Mouse (Mus musculus): ENCODE data around the gene Tomm70a. TPM values are rescaled to one million over a fixed set of nuclear protein-coding genes. Genes with fewer than 3 reads are reported as not detected.

Tomm70a gene
- total RNA-seq (2021) = 10 to 100 TPM; 44.9 to 45.3 TPM

DNA sequence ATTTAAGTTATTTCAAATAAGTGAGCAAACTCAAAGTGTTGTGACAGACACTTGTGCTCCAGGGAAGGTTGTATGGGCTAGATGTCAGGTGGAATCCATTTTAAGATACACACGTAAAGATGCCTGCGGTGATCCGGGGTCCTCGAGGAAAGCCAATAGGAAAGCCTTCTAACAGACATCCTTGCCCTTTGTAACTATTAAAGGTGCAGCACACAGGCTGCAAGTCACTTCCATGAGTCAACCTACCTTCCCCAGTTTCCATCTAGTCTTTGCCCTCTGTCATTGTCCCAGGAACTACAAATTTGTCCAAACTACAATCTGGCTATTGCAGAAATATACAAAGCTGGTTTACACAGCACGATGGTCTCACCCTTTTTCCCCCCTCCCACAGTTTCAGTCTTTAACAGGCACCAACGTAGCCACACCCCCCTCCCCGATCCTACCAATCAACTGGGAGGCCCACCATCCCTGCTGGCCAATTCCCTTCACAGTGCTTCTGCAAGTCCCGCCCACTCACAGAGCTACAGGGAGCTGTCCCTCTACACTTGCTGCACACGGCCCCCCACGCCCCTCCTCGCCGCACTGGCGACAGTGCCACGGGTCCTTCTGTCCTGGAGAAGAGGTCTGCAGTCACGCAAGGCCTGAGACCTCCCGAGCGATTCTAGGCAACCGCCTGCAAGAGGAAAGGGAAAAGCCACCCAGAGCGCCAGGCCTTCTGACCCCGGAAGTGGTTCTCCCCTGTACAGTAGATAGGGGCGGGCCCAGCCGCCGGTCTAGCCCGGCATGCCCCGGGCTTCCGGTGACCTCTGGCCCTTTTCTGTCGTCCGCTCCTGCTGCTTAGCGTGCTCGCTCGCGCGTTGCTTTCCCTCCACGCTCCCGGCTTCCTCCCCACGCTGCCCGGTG, at the start of gene Tomm70a:
Gene Tomm70a (plus strand): TSS at position 791 of the 903 bp plus-strand sequence.
- DNase-seq (ENCODE audit: low spot score) = peak; percentile 91
- intact Hi-C loops (cut with DNase I) = loop anchor here (5.0 kb wide), 1 partner anchor 404 kb away; the partner anchor contains the start of gene Tfg

DNA sequence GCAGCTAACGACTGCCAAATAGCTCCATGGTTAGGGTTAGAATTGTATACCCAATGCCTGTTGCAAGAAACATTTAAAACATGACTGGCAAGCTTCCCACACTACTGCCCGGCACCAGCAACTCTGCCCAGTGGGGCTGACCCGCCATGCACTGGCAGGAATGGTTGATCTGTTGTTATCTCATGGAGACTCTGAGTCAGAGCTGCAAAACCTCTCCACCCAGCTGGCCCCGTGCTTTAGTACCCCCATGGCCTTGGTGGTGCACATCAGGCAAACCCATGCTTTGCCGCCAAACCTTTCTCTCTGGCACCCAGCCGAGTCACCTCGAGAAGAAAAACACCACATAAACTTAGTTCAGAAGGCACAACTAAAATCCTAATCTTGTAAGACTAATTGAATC, 45.5 kb upstream of the Tomm70a start:
- intact Hi-C loops (cut with DNase I) = no loop called here
- DNase-seq (ENCODE audit: low spot score) = no peak

DNA sequence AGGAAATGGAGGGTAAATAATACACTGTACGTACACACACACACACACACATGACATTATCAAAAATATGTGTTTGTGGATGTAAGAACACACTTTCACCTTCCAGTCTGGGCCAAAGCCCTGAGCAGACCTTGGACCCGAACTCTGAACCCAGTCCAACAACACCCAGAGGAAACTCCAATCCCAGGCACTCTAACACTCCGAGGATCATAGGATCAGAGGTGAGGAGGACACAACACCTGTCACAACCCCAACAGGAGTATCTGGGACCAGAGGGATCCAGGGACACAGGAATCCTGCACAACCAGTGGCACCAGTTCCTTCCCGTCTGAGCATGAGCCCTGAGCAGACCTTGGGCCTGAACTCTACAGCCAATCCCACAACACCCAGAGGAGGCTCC, 41.9 kb upstream of the Tomm70a start:
- no peak for DNase-seq (ENCODE audit: low spot score)
- intact Hi-C loops (cut with DNase I) = no loop called here

DNA sequence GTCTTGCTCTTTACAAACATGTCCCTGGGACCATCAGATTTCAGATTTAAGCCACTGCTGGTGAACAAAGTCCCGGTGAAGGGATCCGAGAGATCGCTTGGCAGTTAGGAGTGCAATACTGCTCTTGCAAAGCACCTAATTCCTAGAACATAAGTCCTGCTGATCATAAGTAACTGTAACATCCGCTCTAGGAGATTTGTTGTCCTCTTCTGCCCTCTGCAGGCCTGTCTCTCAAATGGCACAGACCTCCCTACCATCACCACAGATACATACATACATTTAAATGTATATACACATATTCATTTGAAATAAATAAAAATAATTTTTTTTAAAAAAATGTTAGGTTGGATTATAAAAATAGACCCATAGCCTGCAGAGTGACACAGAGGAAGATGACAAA, 29.0 kb upstream of the Tomm70a start:
- intact Hi-C loops (cut with DNase I) = loop anchor here (2.0 kb wide), 1 partner anchor 322 kb away; no protein-coding TSS in a partner anchor
- no peak for DNase-seq (ENCODE audit: low spot score)

DNA sequence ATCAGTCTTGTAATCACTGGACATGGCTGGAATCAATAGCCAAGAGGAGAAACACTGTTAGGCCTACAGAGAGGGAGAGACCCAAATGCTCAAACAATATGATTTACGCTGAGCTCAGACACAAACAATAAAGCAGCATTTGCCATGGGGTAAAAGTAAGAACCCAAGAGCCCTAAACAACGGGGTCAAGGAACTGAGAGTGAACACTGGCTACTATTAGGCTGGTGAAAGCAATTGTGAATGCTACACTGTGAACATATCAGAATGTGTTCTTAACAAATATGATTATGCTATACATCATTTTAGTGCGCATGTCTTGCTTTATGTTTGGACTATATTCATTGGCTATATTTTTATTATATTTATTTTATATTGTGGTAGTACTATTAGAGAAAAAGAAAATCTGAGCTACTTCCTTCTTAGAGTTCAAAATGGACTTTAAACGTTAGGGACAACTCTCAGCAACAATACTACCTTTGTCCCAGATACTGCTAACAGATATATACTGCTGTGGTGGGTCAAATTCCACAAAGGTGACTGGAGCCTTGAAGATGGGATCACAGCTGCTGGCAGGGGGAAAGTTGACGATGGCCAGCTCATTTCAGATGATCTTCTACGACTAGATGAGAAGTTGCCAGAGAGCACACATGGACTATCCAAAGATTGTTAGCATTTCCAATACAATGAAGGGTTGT, 28.4 kb upstream of the Tomm70a start:
- DNase-seq (ENCODE audit: low spot score) = no peak
- intact Hi-C loops (cut with DNase I) = loop anchor here (2.0 kb wide), 1 partner anchor 322 kb away; no protein-coding TSS in a partner anchor

DNA sequence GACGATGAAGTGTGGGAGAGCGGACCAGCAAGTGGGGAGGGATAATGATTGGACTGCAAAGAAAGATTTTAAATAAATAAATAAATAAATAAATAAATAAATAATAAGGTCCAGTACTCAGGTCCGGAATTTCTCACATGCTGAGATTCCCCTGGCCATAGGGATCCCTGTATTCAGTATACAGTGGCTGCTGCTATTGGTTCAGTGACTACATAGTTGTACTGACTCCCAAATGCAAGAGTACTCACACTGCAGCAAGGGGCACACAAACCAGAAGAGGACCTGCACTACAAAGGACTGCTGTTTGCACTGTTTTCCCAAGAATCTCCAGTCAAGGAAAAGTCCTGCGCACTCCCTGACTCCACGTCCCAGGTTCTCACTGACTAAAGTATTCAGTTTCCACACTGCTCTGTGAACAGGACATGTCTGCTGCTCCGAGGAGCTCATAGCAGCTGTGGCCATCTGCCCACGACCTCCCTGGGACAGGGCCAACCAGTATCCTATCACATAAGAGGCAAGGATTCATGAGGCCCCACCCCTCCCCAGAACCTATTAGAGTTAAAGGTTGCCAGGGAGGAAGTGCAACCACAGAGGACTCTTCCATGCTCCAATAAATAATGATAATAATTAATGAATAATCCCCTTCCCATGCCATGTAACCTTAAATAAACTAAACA, 22.9 kb upstream of the Tomm70a start:
- intact Hi-C loops (cut with DNase I) = no loop called here
- no peak for DNase-seq (ENCODE audit: low spot score)

DNA sequence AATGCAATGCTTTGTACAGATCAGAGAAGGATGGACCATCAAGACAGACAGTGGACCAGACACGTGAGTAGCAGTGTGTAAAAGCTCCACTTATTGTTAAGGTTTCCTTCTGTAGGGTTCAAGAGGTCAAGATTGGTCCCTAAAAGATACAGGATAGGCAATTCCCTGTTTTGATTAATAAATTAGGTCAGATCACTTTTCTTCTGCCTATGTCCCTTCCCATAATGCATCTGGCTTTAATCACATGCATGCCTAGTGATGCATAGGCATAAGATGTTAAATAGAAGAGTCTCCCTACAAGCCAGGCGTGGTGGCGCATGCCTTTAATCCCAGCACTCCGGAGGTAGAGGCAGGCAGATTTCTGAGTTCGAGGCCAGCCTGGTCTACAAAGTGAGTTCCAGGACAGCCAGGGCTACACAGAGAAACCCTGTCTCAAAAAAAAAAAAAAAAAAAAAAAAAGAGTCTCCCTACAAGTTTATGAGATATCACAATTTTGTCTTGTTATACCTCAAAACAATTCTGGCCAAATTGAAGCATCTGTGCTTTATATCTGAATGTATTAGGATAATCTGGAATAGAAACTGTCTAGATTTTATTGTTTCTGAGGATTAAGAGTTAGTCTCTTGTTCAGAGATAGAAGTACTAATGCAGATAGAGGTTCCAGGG, 21.8 kb upstream of the Tomm70a start:
- intact Hi-C loops (cut with DNase I) = no loop called here
- DNase-seq (ENCODE audit: low spot score) = no peak

DNA sequence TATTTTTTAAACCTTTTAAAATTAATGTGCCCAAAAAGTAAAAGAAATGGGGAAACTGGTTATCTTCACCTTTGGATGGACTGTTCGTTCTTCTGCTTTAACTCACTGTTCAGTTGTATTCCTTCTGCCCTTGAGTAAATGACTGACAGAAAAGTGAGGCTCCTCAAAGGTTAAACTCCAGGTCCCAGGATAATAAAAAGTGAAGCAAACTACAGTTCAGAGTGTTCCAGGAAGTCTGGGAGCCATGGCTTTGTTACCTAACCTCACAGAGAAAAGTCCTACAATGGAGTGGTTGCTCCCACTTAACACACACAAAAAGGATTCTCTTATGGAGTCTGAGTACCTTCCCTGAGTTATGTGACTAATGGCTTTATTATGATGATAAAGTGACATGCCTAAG, 20.3 kb upstream of the Tomm70a start:
- DNase-seq (ENCODE audit: low spot score) = no peak
- intact Hi-C loops (cut with DNase I) = no loop called here

DNA sequence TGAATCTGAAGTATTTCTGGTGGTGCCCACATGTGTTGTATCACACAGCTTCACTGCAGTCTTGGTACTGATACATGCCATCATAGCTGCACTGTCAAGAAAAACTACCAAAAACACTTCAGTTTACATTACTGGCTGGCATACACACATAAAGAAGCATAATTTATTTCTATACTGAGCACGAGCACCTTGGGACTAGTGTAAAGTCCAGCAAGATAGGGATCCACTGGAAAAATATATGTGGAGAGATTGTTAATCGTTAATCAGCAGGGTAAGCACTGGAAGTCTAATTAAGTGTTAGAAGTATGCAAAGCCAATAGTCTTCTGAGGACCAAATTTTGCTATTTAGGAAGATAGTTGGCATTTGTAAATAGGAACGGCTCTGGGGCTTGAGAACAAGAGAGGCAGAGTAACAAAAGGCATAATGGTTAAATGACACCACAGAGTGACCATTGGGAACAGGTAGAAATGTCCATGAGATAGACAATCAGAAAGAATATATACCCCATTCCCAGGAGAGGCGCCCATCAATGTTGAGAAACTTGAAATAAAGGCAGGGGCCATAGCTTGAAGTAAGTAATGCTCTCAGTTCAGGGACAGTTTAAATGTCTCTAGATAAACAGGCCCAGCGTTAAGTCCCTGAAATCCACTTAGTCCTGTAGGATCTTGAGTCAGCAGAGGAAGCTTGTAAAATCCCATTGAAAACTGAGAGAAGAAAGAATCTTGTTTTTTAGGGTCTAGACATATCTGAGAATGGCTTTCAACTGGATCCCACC, 15.1 kb upstream of the Tomm70a start:
- no peak for DNase-seq (ENCODE audit: low spot score)
- intact Hi-C loops (cut with DNase I) = no loop called here

DNA sequence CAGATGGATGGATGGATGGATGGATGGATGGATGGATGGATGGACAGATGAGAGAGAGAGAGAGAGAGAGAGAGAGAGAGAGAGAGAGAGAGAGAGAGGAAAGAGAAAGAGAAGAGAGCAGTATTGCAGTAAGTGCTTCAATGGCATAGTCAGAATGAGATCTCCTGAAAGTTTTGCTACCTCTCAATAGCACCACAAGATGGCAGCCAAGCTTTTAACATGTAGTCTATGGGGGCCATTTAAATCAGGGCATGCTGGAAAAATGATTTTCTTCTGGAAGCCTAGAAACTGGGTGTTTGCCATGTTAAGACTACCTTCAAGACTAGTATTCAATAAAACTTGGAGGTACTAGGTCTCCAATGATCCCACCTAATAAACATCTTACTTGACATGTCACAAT, 5.4 kb upstream of the Tomm70a start:
- DNase-seq (ENCODE audit: low spot score) = no peak
- intact Hi-C loops (cut with DNase I) = no loop called here

DNA sequence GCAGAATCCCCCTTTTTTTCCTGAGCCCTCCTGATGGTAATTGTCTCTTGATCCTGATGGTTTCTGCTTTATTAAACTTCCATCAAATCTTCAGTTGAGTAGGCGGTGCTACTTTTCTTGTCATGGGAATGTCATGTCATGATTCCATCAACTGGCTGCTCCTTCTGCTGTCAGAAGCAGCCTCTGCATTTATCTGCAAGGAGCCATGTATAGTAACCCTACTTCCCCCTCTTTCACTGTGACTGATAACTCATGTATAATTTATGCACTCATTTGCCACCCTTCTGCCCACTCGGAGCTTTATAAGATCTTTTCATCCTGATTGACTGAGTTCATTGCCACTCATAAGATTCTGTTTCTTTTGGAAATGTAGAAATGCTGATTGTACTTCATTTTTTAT, 3.9 kb upstream of the Tomm70a start:
- intact Hi-C loops (cut with DNase I) = no loop called here
- no peak for DNase-seq (ENCODE audit: low spot score)

DNA sequence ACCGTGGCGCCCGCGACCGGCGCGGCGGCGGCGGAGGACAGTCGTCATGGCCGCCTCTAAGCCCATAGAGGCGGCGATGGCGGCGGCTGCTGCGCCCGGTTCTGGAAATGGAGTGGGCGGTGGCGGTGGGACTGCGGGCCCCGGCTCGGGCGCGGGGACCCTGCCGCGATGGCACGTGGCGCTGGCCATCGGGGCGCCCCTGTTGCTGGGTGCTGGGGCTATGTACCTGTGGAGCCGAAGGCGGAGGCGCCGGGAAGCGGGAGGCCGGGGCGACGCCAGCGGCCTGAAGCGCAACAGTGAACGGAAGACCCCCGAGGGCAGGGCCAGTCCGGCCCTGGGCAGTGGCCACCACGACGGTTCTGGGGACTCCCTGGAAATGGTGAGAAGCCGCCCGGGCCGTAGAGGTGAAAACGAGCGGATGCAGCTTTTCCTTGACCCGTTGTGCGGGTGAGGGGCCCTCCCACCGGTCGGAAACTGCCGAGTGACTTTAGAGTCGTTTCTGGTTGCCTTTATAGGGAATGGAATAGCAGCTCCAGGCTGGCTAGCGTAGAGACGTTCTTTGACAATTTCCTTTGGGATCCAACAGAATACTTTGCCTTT, 413 bp downstream of the Tomm70a start:
- intact Hi-C loops (cut with DNase I) = loop anchor here (2.0 to 5.0 kb wide), 2 partner anchors 43 to 405 kb away; partner anchors contain the start of gene Tfg
- DNase-seq (ENCODE audit: low spot score) = no peak

DNA sequence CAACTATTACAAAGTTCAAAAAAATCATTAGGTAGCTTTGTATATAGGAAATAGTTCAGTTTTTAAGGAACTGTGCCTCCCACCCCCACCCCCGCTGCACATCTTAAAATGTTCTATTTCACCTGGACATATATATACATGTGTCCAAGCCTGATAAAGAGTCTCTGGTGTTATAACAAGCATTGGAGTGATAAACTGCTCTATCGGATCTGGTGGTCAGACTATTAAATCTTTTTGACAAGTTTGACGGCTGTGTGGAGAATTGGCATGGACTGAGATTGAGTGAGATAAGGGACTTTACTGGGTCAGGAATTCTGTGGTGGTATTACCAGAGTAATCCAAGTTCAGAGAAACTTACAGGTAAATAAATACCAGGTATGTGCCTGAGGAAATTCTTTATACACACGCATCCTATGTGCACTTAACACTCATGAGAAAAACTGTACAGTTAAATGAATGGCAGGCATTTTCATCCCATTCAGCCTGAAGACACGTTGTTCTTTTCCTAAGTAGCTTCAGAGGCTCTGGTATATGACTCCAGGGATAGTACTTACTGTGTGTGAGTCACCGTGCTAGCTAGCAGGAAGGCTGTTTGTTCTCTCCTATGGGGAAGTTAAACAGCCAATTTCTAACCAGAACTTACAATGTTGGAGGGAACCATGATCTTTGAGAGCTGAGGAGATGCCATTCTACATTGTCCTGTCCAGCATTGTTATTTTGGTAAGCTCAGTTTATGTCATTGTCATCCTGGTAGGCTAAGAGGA, 1.4 kb downstream of the Tomm70a start:
- intact Hi-C loops (cut with DNase I) = loop anchor here (2.0 to 5.0 kb wide), 2 partner anchors 42 to 406 kb away; partner anchors contain the start of gene Tfg
- no peak for DNase-seq (ENCODE audit: low spot score)

DNA sequence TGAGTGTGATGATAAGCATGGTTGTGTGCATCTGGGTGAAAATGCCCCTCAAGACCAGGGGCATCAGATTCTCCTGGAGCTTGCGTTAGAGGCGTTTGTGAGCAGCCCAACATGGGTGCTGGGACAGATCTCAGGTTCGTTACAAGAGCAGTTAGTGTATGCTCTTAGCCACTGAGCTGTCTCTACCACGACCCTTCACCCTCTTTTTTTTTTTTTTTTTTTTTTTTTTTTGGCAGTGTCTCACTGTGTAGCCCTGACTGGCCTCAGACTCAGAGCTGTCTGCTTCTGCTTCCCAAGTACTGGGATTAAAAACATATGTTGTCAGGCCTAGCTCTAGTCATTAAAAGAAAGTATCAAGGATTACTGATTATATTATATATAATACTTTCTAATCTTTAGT, 4.8 kb downstream of the Tomm70a start:
- intact Hi-C loops (cut with DNase I) = no loop called here
- no peak for DNase-seq (ENCODE audit: low spot score)

DNA sequence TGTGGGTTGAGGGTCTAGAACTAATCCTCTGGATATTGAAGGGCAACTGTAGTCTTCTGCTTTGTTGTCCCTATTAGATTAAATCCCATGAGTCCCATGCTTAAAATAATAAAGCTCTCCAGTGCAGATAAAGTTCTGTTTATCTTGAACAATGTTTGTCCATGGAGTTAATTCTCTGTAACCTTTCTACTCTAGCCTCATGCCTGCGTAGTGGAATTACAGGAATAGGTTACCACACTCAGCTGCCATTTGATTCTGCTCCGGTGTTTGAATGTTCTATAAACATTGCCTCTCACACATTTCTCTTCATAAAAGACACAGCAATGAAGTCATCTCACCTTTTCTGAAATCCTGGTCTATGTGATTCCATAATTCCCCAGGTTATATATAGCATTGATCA, 6.3 kb downstream of the Tomm70a start:
- intact Hi-C loops (cut with DNase I) = no loop called here
- no peak for DNase-seq (ENCODE audit: low spot score)

DNA sequence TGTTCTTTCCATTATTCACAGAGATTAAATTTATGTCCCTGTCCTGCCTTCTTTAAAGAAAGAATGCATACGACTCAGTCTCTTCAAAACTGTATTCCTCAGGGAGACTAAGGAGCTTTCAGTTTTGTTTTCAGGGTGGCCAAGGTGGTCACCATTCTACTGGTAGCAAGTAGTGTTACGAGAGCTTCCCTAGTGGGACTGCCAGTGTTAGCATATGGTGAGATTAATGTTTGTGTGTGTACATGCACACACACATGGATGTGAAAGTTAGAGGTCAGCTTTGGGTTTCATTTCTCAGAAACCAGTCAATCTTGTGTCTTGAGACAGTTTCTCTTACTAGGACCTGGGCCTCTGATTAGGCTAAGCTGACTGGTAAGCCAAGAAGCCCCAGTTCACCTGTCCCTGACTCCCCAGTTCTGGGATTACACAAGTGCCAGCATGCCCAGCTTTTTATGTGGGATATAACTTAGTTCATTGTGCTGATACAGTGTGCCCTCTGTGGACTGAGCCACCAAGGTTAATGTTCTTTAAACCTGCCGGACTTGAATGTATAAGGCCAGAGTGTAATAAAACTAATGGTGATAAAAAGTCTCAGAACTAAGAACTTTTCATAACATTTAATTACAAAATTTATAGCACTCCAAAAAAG, 9.4 kb downstream of the Tomm70a start:
- no peak for DNase-seq (ENCODE audit: low spot score)
- intact Hi-C loops (cut with DNase I) = no loop called here

DNA sequence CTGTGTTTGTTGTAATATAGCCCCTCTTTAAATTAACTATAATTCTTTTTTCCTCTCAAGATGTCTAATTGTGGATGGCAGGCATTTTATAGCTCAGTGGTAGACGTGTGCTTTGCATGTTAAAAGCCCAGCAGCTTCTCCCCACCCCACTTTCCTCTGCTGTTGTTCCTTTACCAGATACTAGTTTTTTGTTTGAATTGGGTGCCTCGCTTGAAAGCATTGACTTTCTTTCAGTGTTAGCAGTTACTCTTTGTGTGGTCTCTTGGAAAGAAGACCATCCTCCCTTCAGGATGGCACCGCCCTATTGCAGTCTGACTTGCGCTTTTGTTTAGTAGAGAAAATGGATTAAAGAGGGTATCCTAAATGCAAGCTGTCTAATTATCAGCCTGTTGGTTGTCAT, 10.0 kb downstream of the Tomm70a start:
- intact Hi-C loops (cut with DNase I) = no loop called here
- no peak for DNase-seq (ENCODE audit: low spot score)

DNA sequence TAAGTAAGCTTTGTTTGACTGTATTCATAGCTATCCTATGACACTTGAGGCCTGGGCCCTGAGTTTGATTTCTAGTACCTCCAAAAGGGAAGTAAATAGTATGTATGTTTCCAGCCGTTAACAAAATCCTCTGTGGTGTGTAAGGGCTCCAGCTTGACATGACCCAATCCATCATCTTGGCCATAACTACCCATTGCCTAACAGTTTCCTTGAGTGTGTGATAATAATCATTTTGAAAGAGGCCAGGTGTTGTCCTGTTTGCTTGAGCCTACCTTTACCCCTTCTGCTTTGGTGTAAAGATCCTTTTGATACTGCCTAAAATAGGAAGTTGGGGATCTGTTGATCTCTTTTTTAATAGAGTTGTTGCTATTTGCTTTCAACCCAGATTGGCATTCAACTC, 10.8 kb downstream of the Tomm70a start:
- no peak for DNase-seq (ENCODE audit: low spot score)
- intact Hi-C loops (cut with DNase I) = no loop called here

Data from heart, postnatal 25 days (tissue).